Mouse (Mus musculus): ENCODE results near the gene Mybl2. TPM values are rescaled to one million over a fixed set of nuclear protein-coding genes. Genes with fewer than 3 reads are reported as not detected.

The Mybl2 gene
- polyA plus RNA-seq, 1 experiment from 2014 or later, result 46.9 TPM

DNA sequence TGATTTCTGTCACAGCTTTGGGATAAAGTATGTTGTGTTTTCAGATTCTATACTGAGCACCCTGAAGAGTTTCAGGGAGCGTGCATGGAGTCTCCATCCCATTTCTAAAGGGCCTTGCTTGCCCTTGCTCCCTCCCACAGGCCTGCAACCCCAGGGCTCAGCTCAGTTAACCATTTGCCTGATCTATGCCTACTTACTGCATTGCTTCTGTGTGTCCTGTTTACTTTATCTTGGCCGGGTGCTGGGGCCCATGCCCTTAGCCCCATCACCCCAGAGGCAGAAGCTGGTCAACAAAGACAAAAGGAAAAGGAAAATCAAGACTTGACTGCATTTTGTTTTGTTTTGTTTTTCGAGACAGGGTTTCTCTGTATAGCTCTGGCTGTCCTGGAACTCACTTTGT, 17.1 kb downstream of the Mybl2 start:
- H3K4me2 ChIP-seq, result no peak overlapping the region
- WGBS (ENCODE audit: insufficient replicate concordance), result 77% methylated on average over 3 of the region's 3 CpGs
- 0 out of 2 replicates have a peak, but pooled peaks cover 3% of the 10 kb centered on the region for H3K4me1 ChIP-seq (replicated peaks)
- peaks cover 97% of the 10 kb centered on the region for H3K36me3 ChIP-seq (replicated peaks)
- H3K4me3 ChIP-seq (replicated peaks), result no peak overlapping the region
- no peaks in the 10 kb centered on the region for H3K27me3 ChIP-seq
- no peak overlapping the region for H3K9ac ChIP-seq
- no peaks in the 10 kb centered on the region for H3K9me3 ChIP-seq (replicated peaks)
- no peak overlapping the region for H3K27ac ChIP-seq (replicated peaks)
- peak; percentile 51 for ATAC-seq (ENCODE audit: insufficient read depth)

DNA sequence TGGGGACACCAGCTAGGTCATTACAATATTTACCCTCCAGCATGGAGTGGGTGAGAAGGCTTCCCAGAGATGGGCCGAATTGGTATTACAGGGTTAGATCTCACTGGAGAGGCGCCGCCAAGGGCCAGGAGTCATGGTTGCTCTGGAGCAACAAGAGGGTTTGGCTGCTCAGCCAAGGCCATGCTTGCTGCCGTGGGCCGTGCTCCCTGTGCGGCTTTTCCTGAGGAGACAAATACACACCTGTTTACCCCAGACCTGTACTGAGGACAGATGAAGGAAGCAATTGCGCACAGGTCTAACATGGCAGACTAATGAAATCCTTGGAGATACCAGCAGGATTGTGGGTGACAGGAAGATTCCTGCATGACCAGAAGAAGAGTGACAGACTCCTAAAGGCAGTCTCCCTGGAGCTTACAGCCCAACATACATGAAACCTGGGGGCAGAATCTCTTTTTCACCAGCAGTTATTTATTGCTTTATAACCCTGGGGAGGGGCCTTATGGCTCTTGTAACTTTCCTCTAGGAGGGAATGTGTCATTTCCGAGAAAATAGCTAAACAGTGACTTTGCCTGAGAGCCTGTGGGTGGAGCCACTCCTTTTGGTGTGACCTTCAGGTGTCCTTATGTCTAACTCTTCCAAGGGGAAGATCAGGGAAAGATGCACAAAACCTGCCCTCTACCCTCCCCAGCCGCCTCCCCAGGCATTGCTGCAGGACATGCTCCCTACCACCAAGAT, 18.7 kb downstream of the Mybl2 start:
- no peak for ATAC-seq (ENCODE audit: insufficient read depth)

DNA sequence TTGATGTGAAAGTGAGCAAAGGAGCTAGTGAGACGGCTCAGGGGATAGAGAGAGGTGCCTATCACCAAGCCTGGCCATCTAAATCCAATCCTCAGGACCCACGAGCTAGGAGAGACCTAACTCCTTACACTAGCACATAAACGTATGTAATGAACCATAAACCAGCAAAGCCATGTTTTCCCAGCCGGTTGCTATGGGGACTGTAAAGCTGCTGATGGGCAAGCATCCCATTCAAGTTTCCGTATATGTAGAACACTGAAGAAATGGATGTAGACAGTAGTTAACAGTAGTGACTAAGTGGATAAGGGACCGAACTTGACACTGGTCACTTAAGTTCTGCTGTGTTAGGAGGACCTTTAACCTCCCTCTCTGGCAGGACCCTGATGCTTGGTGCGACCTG, 19.5 kb downstream of the Mybl2 start:
- Histone ChIP-seq H3K27ac (replicated peaks) (no peak overlapping the region), H3K4me1 (replicated peaks) (no peaks in the 10 kb centered on the region), H3K36me3 (replicated peaks) (peaks cover 97% of the 10 kb centered on the region), H3K9me3 (replicated peaks) (no peaks in the 10 kb centered on the region), H3K4me3 (replicated peaks) (no peak overlapping the region), H3K9ac (no peak overlapping the region), H3K4me2 (no peak overlapping the region), H3K27me3 (no peaks in the 10 kb centered on the region)
- 89% methylated on average over 7 of the region's 7 CpGs for WGBS (ENCODE audit: insufficient replicate concordance)
- ATAC-seq (ENCODE audit: insufficient read depth), result no peak

More for the DNA sequence above, 18.7 kb downstream of the Mybl2 start:
- no peak overlapping the region for H3K9ac ChIP-seq
- H3K27ac ChIP-seq (replicated peaks), result no peak overlapping the region
- no peak overlapping the region for H3K4me2 ChIP-seq
- 87% methylated on average over 9 of the region's 9 CpGs for WGBS (ENCODE audit: insufficient replicate concordance)
- no peaks in the 10 kb centered on the region for H3K27me3 ChIP-seq
- peaks cover 97% of the 10 kb centered on the region for H3K36me3 ChIP-seq (replicated peaks)
- no peaks in the 10 kb centered on the region for H3K4me1 ChIP-seq (replicated peaks)
- no peak overlapping the region for H3K4me3 ChIP-seq (replicated peaks)
- no peaks in the 10 kb centered on the region for H3K9me3 ChIP-seq (replicated peaks)

DNA sequence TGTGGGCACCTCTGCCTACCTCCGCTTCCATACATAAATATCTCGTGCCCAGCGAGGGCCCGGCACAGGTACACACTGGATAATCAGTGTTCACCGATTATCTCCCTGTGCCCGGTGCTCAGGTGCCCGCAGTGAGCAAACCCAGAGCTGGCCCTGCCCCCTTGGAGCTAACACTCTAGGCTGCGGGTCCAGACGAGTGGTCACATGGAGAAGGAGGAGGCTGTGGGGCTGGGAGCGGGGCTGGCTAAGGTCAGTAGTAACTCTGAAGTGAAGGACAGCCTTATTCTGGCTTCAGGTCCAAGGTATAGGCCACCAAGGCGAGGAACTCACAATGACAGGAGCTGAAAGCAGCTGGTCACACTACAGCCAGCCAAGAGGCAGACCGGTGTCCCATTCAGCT, 20.3 kb downstream of the Mybl2 start:
- Histone ChIP-seq H3K4me2 (no peak overlapping the region), H3K4me3 (replicated peaks) (no peak overlapping the region), H3K9ac (no peak overlapping the region), H3K27me3 (no peaks in the 10 kb centered on the region), H3K9me3 (replicated peaks) (no peaks in the 10 kb centered on the region), H3K36me3 (replicated peaks) (peaks cover 99% of the 10 kb centered on the region), H3K4me1 (replicated peaks) (no peaks in the 10 kb centered on the region), H3K27ac (replicated peaks) (no peak overlapping the region)
- no peak for ATAC-seq (ENCODE audit: insufficient read depth)
- 91% methylated on average over 12 of the region's 12 CpGs for WGBS (ENCODE audit: insufficient replicate concordance)

DNA sequence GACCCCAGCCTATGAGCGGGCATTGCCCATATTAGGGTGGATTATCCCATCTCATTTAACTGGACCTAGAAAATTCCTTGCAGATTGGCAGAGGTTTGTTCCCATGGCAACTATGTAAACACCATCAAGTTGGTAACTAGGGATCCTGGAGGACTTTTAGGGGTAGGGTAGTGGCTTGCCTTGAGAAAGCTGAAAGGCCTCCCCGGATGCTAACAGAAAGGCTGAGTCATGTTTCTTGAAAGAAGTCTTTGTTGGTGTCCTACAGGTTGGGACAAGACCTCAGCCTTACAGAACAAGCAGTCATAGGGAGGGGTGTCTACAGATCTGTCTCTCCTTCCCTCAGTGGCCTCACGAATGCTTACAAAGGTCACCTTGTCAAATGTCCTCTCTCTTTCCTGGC, 20.7 kb downstream of the Mybl2 start:
- Histone ChIP-seq H3K27me3 (no peaks in the 10 kb centered on the region), H3K4me3 (replicated peaks) (no peak overlapping the region), H3K4me1 (replicated peaks) (no peaks in the 10 kb centered on the region), H3K27ac (replicated peaks) (no peak overlapping the region), H3K9ac (no peak overlapping the region), H3K4me2 (no peak overlapping the region), H3K36me3 (replicated peaks) (peaks cover 96% of the 10 kb centered on the region), H3K9me3 (replicated peaks) (no peaks in the 10 kb centered on the region)
- 80% methylated on average over 3 of the region's 3 CpGs for whole genome bisulfite sequencing (ENCODE audit: insufficient replicate concordance)
- ATAC-seq (ENCODE audit: insufficient read depth), result no peak

DNA sequence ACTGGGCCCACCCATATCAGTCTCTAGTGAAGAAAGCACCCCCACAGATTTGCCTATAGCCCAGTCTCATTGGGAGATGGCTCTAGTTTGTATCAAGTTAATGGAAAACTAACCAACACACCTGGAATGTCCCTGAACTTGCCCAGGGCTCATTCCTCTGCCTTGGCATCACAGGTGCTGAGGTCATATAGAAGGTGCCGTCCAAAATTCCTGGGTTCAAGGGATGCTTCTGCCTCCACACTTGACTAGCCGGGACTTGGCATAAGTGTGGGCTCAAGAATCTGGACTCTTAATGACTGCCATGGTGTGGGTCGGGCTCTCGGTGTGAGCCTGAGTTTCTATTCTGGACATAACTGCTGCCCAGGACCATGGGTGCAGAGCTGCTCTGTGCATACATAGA, 24.6 kb downstream of the Mybl2 start:
- no peaks in the 10 kb centered on the region for H3K4me1 ChIP-seq (replicated peaks)
- WGBS (ENCODE audit: insufficient replicate concordance), result 92% methylated on average over 4 of the region's 4 CpGs
- H3K36me3 ChIP-seq (replicated peaks), result peaks cover 91% of the 10 kb centered on the region
- no peak overlapping the region for H3K4me2 ChIP-seq
- H3K9ac ChIP-seq, result no peak overlapping the region
- ATAC-seq (ENCODE audit: insufficient read depth), result no peak
- H3K27ac ChIP-seq (replicated peaks), result no peak overlapping the region
- no peak overlapping the region for H3K4me3 ChIP-seq (replicated peaks)
- H3K9me3 ChIP-seq (replicated peaks), result no peaks in the 10 kb centered on the region
- no peaks in the 10 kb centered on the region for H3K27me3 ChIP-seq

DNA sequence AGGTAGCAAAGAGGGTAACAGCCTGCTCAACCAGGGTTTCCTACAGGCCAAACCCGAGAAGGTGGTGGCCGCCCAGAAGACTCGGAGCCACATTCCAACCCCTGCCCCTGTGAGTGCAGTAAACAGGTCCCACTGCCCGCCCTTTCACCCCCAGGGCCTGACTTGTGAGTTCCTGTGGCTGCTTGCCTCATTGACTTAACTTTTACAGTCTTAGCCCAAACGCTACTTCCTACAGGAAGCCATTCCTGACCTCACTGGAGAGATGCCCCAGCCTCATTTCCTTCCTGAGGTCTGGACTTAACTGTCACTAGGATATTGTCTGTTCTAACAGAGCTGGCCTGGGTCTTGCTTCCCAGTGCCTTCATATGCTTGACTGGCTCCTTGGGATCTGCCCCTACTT, 28.1 kb downstream of the Mybl2 start:
- Histone ChIP-seq H3K9me3 (replicated peaks) (no peaks in the 10 kb centered on the region), H3K36me3 (replicated peaks) (peaks cover 69% of the 10 kb centered on the region), H3K4me1 (replicated peaks) (no peaks in the 10 kb centered on the region), H3K27me3 (no peaks in the 10 kb centered on the region), H3K9ac (no peak overlapping the region), H3K27ac (replicated peaks) (no peak overlapping the region), H3K4me3 (replicated peaks) (no peak overlapping the region), H3K4me2 (no peak overlapping the region)
- 44% methylated on average over 5 of the region's 5 CpGs for WGBS (ENCODE audit: insufficient replicate concordance)
- peak; percentile 38; the same call in 1 of the 2 replicates for ATAC-seq (ENCODE audit: insufficient read depth)

DNA sequence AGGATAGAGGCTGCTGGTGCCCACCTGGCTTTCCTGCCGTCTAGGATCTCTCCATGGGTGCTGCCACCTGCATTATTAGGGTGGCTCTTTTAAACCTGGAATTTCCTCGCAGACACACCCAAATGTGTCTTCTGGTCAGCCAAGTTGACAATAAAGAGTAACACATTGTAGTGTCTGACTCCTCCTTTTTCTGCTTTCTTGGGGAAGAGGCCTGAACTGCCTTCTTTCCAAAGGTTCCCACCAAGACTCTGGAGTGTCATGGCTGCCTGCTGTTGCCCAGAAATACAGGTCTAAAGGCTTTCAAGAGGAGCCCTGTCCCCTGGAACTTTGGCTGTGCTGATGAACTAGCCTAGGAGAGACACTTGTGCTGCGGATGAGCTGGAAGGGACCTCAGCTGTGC, 30.0 kb downstream of the Mybl2 start:
- no peak overlapping the region for H3K4me3 ChIP-seq (replicated peaks)
- ATAC-seq (ENCODE audit: insufficient read depth), result no peak
- no peak overlapping the region for H3K27ac ChIP-seq (replicated peaks)
- no peaks in the 10 kb centered on the region for H3K27me3 ChIP-seq
- no peaks in the 10 kb centered on the region for H3K9me3 ChIP-seq (replicated peaks)
- 76% methylated on average over 3 of the region's 3 CpGs for WGBS (ENCODE audit: insufficient replicate concordance)
- no peak overlapping the region for H3K9ac ChIP-seq
- peaks cover 50% of the 10 kb centered on the region for H3K36me3 ChIP-seq (replicated peaks)
- no peaks in the 10 kb centered on the region for H3K4me1 ChIP-seq (replicated peaks)
- no peak overlapping the region for H3K4me2 ChIP-seq

DNA sequence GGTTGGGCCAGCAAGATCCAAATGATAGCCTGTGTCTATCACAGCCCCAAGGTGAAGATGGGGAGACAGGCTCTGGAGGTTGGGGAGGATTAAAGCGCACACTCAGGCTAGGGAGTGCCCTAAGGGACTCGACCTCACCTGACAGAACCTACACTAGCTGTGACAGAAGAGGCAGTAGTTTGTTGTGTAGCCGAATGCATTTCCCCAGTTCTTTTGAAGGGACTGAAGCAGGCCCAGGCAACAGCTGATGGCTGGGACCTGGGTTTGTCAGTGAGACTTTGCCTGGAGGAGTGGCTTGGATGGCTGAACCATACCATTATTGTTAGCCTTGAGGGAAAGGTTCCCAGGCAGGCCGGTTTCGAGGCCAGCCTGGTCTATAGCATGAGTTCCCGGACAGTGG, 30.6 kb downstream of the Mybl2 start:
- no peaks in the 10 kb centered on the region for H3K27me3 ChIP-seq
- no peak overlapping the region for H3K4me2 ChIP-seq
- H3K9ac ChIP-seq, result no peak overlapping the region
- no peaks in the 10 kb centered on the region for H3K4me1 ChIP-seq (replicated peaks)
- no peak overlapping the region for H3K4me3 ChIP-seq (replicated peaks)
- no peak for ATAC-seq (ENCODE audit: insufficient read depth)
- WGBS (ENCODE audit: insufficient replicate concordance), result 86% methylated on average over 6 of the region's 6 CpGs
- no peak overlapping the region for H3K27ac ChIP-seq (replicated peaks)
- H3K9me3 ChIP-seq (replicated peaks), result no peaks in the 10 kb centered on the region
- H3K36me3 ChIP-seq (replicated peaks), result peaks cover 45% of the 10 kb centered on the region

DNA sequence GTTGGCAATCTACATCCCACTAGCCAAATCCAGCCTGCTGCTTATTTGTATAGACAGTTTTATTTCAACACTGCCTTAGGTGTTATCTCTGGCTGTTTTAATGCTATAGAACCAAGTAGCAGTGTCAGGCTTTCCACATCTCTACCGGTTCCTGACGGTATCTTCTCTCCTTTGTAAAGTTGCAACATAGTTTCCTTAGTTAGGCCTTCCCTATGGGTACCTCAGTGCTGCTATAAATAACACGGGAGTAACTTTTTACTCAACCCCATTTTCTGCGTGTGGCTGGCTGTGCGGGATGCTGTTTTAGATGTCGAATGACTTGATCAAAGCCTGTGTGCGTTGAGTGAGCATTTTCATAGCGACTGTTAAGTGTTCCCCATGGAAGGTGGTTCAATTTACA, 32.1 kb downstream of the Mybl2 start:
- H3K27me3 ChIP-seq, result no peaks in the 10 kb centered on the region
- 44% methylated on average over 8 of the region's 8 CpGs for WGBS (ENCODE audit: insufficient replicate concordance)
- H3K4me3 ChIP-seq (replicated peaks), result no peak overlapping the region
- no peak for ATAC-seq (ENCODE audit: insufficient read depth)
- no peaks in the 10 kb centered on the region for H3K9me3 ChIP-seq (replicated peaks)
- H3K4me1 ChIP-seq (replicated peaks), result no peaks in the 10 kb centered on the region
- H3K36me3 ChIP-seq (replicated peaks), result peaks cover 35% of the 10 kb centered on the region
- no peak overlapping the region for H3K4me2 ChIP-seq
- H3K9ac ChIP-seq, result no peak overlapping the region
- no peak overlapping the region for H3K27ac ChIP-seq (replicated peaks)

DNA sequence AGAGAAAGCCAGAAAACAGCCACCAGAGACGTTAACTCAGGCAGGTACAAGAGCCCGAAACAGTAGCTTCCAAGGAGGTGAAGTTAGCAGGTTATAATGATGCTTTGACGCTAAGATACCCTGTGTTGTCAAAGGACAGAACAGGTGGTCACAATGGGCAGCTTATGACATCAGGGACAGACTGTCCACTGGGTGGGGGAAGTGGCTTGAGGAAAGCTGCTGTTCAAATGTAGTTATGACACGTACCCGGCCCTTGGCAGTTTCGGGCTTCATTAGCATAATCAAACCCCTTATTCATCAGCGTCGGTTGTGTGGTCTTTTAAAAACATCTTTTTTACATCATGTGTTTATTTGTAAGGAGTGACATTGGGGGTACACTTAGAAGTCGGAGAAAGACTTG, 33.2 kb downstream of the Mybl2 start, which contains the start of gene Gtsf1l:
Gene Gtsf1l, minus strand, starts transcription at position 128 of the 400 bp plus-strand sequence.
- H3K4me1 ChIP-seq (replicated peaks), result no peaks in the 10 kb centered on the region
- H3K9ac ChIP-seq, result no peak within 1 kb of the TSS
- H3K4me3 ChIP-seq (replicated peaks), result no peak within 1 kb of the TSS
- no peak within 1 kb of the TSS for H3K27ac ChIP-seq (replicated peaks)
- no peaks in the 10 kb centered on the region for H3K27me3 ChIP-seq
- no peaks in the 10 kb centered on the region for H3K9me3 ChIP-seq (replicated peaks)
- WGBS (ENCODE audit: insufficient replicate concordance), result 72% methylated on average over 9 of the region's 9 CpGs
- H3K4me2 ChIP-seq, result no peak within 1 kb of the TSS
- no peak for ATAC-seq (ENCODE audit: insufficient read depth)
- peaks cover 23% of the 10 kb centered on the region for H3K36me3 ChIP-seq (replicated peaks)
